ENCODE assay signal across 36 mouse cellular contexts in the genomic region with DNA sequence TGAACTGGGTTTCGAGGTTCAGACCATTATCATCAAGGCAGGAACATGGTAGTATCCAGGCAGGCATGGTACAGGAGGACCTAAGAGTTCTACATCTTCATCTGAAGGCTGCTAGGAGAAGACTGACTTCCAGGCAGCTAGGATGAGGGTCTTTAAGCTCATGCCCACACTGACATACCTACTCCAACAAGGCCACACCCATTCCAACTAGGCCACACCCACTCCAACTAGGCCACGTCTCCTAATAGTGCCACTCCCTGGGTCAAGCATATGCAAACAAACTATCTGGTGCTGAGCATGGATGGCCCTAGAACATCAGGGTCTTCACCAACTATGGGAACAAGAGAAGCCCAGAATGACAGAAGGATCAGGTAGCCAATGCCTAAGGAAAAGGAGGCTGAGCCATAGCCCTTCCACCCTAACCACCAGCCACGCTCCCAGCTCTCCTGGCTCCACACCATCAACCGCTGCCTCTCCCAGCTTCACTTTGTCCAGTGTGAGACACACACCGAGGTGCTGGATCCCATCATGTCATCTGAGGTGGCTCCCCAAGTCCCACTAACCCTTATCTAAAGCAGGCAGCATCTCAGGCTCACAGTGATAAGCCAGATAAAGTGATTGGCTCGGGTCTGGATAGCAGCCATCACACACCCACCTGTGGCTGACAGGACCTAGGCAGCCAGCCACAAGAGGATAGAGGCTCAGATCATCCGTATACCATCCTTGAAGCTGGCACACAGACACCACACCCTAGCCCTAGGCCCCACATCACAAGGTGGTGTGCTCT. TPM values are rescaled to one million over a fixed set of nuclear protein-coding genes. Genes with fewer than 3 reads are reported as not detected.
A peak's percentile ranks its signal among the peaks of the same experiment; 100 is the strongest.
DNase-seq lines count a peak whose midpoint lies in the region; ATAC-seq lines count a peak whose summit lies in the region.
"Had no signal": no experiment of that assay in that cellular context is flagged by ENCODE, and none has a peak within 500 bp of the region (broad histone marks: within the 10 kb centered on the region; RNA-seq: fewer than 3 reads in every experiment).

No protein-coding gene starts in this region.

- DNase-seq in c-Kit-positive CD71-positive TER-119-negative erythroid progenitor cells, embryonic 14.5 days (ENCODE audit: low read depth) = peak; percentile 46
- peak; percentile 50 for DNase-seq in liver, embryonic 13.5 days
- no peak for DNase-seq in layer of hippocampus, adult 9-11 months
- no peak for DNase-seq in gastrocnemius, postnatal 4 days (ENCODE audit: low spot score in 2 of 2)
- DNase-seq: adrenal gland, postnatal 10 days; B cell, adult 2 months; cerebellum, adult 11-12 months; cerebellum, adult 9-11 months; forebrain, postnatal 0 days; gastrocnemius, postnatal 14 days; heart, postnatal 4 days; kidney, adult 9 months; kidney, postnatal 10 days; lung, postnatal 36 days; midbrain, embryonic 14.5 days; spleen, adult 18-20 months; thymus, adult 18-20 months; thymus, postnatal 25 days had no signal

- H3K27me3 ChIP-seq in liver, embryonic 13.5 days = no peaks in the 10 kb centered on the region
- H3K27me3 ChIP-seq: embryonic facial prominence, embryonic 13.5 days; heart, embryonic 12.5 days; hindbrain, embryonic 13.5 days; limb, embryonic 15.5 days; lung, embryonic 15.5 days; megakaryocyte, embryonic 14.5 days had no signal

- no peak overlapping the region for H3K4me3 ChIP-seq in liver, embryonic 13.5 days (replicated peaks)
- H3K4me3 ChIP-seq: embryonic facial prominence, embryonic 13.5 days; heart, adult 2 months; heart, embryonic 12.5 days; hindbrain, embryonic 13.5 days; left cerebral cortex, adult 2 months; limb, embryonic 10.5 days; limb, embryonic 15.5 days; lung, embryonic 15.5 days; megakaryocyte, embryonic 14.5 days had no signal

- WGBS in liver, embryonic 13.5 days (ENCODE audit: insufficient replicate concordance) = 45% methylated on average over 7 of the region's 7 CpGs

- peaks cover 12% of the 10 kb centered on the region for H3K4me1 ChIP-seq in liver, embryonic 13.5 days (replicated peaks)
- H3K4me1 ChIP-seq: embryonic facial prominence, embryonic 13.5 days; heart, embryonic 12.5 days; hindbrain, embryonic 13.5 days; limb, embryonic 10.5 days; limb, embryonic 15.5 days; lung, embryonic 15.5 days had no signal

- H3K9me3 ChIP-seq in liver, embryonic 13.5 days (replicated peaks) = 0 out of 2 replicates have a peak, but pooled peaks cover under 1% of the 10 kb centered on the region
- H3K9me3 ChIP-seq: embryonic facial prominence, embryonic 13.5 days; heart, embryonic 12.5 days; hindbrain, embryonic 13.5 days; limb, embryonic 10.5 days; limb, embryonic 15.5 days; lung, embryonic 15.5 days had no signal

- no peak overlapping the region for H3K9ac ChIP-seq in liver, embryonic 13.5 days
- H3K9ac ChIP-seq: embryonic facial prominence, embryonic 13.5 days; forebrain, postnatal 0 days; heart, embryonic 12.5 days; hindbrain, embryonic 13.5 days; limb, embryonic 15.5 days; lung, embryonic 15.5 days had no signal

- no peak overlapping the region for H3K27ac ChIP-seq in liver, embryonic 13.5 days
- H3K27ac ChIP-seq: embryonic facial prominence, embryonic 13.5 days; heart, adult 2 months; hindbrain, embryonic 13.5 days; left cerebral cortex, adult 2 months; limb, embryonic 10.5 days; limb, embryonic 15.5 days; lung, embryonic 15.5 days; stomach, postnatal 0 days had no signal

- ATAC-seq in common myeloid progenitor, adult 5-6 weeks (replicated peaks; ENCODE audit: low read depth, poor library complexity, severe bottlenecking) = peak; percentile 35; the same call in 1 of the 2 replicates
- peak; percentile 79 for ATAC-seq in liver, embryonic 13.5 days (ENCODE audit: low read depth)
- peak; percentile 83 for ATAC-seq in megakaryocyte progenitor cell, adult 5-6 weeks (replicated peaks; ENCODE audit: poor library complexity)
- no peak for ATAC-seq in frontal cortex, adult (ENCODE audit: low TSS enrichment)
- ATAC-seq: forebrain, postnatal 0 days; intestine, postnatal 0 days had no signal

- H3K36me3 ChIP-seq in liver, embryonic 13.5 days = peaks cover 81% of the 10 kb centered on the region
- H3K36me3 ChIP-seq: embryonic facial prominence, embryonic 13.5 days; heart, embryonic 12.5 days; hindbrain, embryonic 13.5 days; limb, embryonic 10.5 days; limb, embryonic 15.5 days; lung, embryonic 15.5 days had no signal

- no peak overlapping the region for H3K4me2 ChIP-seq in liver, embryonic 13.5 days
- H3K4me2 ChIP-seq: embryonic facial prominence, embryonic 13.5 days; heart, embryonic 12.5 days; hindbrain, embryonic 13.5 days; limb, embryonic 15.5 days; lung, embryonic 15.5 days had no signal

RNA-seq across cellular contexts. Expression of a gene that starts 30.8 kb away (rescaled TPM):
- total RNA-seq in common myeloid progenitor, adult 5-6 weeks (2017) = 35.5 and 37.7 TPM in 2 replicates
- 18.8 and 19.9 TPM in 2 replicates for polyA plus RNA-seq in liver, embryonic 13.5 days (2015; fragmentation: Nextera tagmentation; extraction: Ambion mirVana)
- total RNA-seq in megakaryocyte progenitor cell, adult 5-6 weeks (2015) = 29.7 and 33.6 TPM in 2 replicates
- 36.7 and 41.7 TPM in 2 replicates for total RNA-seq in megakaryocyte progenitor cell, adult 5-6 weeks (2017)
- under 1 TPM; 0.10 to 0.29 TPM for total RNA-seq in gastrocnemius, postnatal 4 days (2021)
- total RNA-seq: gastrocnemius, postnatal 14 days; left cerebral cortex, adult 2 months had no signal
- polyA plus RNA-seq: forebrain, postnatal 0 days; intestine, postnatal 0 days; midbrain, embryonic 14.5 days had no signal

RNA-seq across cellular contexts. Expression of a gene that starts 38.8 kb away (rescaled TPM):
- not detected in 2 replicates for total RNA-seq in common myeloid progenitor, adult 5-6 weeks (2017)
- 0.19 and 0.20 TPM in 2 replicates for polyA plus RNA-seq in liver, embryonic 13.5 days (2015; fragmentation: Nextera tagmentation; extraction: Ambion mirVana)
- 0.72 and 1.4 TPM in 2 replicates for total RNA-seq in megakaryocyte progenitor cell, adult 5-6 weeks (2015)
- 1.8 and 3.0 TPM in 2 replicates for total RNA-seq in megakaryocyte progenitor cell, adult 5-6 weeks (2017)
- 1 to 10 TPM; 1.8 to 2.1 TPM for total RNA-seq in gastrocnemius, postnatal 4 days (2021)
- total RNA-seq: monocyte, adult 5-6 weeks had no signal

RNA-seq across cellular contexts. Expression of a gene that starts 39.6 kb away (rescaled TPM):
- total RNA-seq in common myeloid progenitor, adult 5-6 weeks (2017) = 2.9 and 4.2 TPM in 2 replicates
- polyA plus RNA-seq in liver, embryonic 13.5 days (2015; fragmentation: Nextera tagmentation; extraction: Ambion mirVana) = 0.12 and 0.16 TPM in 2 replicates
- total RNA-seq in megakaryocyte progenitor cell, adult 5-6 weeks (2015) = 5.6 and 7.6 TPM in 2 replicates
- 2.4 and 2.9 TPM in 2 replicates for total RNA-seq in megakaryocyte progenitor cell, adult 5-6 weeks (2017)
- not detected for total RNA-seq in gastrocnemius, postnatal 4 days (2021)
- total RNA-seq: forebrain, postnatal 0 days; gastrocnemius, postnatal 14 days; heart, adult 2 months; heart, postnatal 4 days; left cerebral cortex, adult 2 months; monocyte, adult 5-6 weeks had no signal
- polyA plus RNA-seq: embryonic facial prominence, embryonic 13.5 days; forebrain, embryonic 11.5 days; forebrain, postnatal 0 days; heart, adult 2 months; heart, embryonic 12.5 days; heart, postnatal 0 days; limb, embryonic 10.5 days; midbrain, embryonic 14.5 days; neural tube, embryonic 14.5 days had no signal

RNA-seq across cellular contexts. Expression of a gene that starts 48.2 kb away (rescaled TPM):
- 9.4 and 10.7 TPM in 2 replicates for total RNA-seq in common myeloid progenitor, adult 5-6 weeks (2017)
- polyA plus RNA-seq in liver, embryonic 13.5 days (2015; fragmentation: Nextera tagmentation; extraction: Ambion mirVana) = 2.9 and 3.9 TPM in 2 replicates
- 9.8 TPM in 2 replicates for total RNA-seq in megakaryocyte progenitor cell, adult 5-6 weeks (2015)
- total RNA-seq in megakaryocyte progenitor cell, adult 5-6 weeks (2017) = 6.2 and 8.3 TPM in 2 replicates
- total RNA-seq in gastrocnemius, postnatal 4 days (2021) = 1 to 10 TPM; 1.4 to 2.4 TPM

Comparison
In these comparisons a context has a peak if more than half of its experiments do, and no peak if none do; other contexts are left out.
1. DNase-seq: peak in c-Kit-positive CD71-positive TER-119-negative erythroid progenitor cells, embryonic 14.5 days (single experiment) and liver, embryonic 13.5 days (single experiment); none in layer of hippocampus, adult 9-11 months (single experiment) and gastrocnemius, postnatal 4 days (0 of 2).
2. RNA of a gene that starts 30.8 kb away (total RNA-seq): 35.5 to 37.7 TPM in common myeloid progenitor, adult 5-6 weeks and 29.7 to 41.7 TPM in megakaryocyte progenitor cell, adult 5-6 weeks; 0.10 to 0.29 TPM in gastrocnemius, postnatal 4 days; every median in the first group is over 10 times any median in the second.